Mouse (Mus musculus): ENCODE measurements around the gene Rasgef1c. TPM values are rescaled to one million over a fixed set of nuclear protein-coding genes. Genes with fewer than 3 reads are reported as not detected.

Gene Rasgef1c
- total RNA-seq, 2 experiments from 2014 or later = 0.13 to 0.31 TPM

DNA sequence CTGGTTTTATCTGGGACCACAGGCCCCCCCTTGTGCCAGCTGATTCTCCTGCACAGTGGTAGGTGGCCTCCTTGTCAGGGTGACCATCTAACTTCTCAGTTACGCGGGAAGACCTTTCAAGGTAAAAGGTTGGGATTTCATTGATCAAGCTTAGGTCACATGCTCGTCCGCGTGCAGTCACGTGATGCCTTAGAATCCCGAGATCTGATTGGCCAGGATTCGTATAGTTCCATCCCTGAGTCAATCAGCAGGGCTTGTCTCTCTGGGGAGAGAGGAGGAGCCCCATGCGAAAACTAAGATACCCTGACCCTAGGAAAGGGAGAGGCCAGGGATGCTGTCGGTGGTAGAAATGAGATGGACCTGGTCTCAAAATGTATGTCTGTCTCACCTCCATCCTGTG, 56.4 kb downstream of the Rasgef1c start:
- no peak overlapping the region for H3K27ac ChIP-seq
- intact Hi-C loops (cut with DNase I) = loop anchor here (5.0 kb wide), 1 partner anchor 56 kb away; the partner anchor contains the start of gene Rasgef1c

DNA sequence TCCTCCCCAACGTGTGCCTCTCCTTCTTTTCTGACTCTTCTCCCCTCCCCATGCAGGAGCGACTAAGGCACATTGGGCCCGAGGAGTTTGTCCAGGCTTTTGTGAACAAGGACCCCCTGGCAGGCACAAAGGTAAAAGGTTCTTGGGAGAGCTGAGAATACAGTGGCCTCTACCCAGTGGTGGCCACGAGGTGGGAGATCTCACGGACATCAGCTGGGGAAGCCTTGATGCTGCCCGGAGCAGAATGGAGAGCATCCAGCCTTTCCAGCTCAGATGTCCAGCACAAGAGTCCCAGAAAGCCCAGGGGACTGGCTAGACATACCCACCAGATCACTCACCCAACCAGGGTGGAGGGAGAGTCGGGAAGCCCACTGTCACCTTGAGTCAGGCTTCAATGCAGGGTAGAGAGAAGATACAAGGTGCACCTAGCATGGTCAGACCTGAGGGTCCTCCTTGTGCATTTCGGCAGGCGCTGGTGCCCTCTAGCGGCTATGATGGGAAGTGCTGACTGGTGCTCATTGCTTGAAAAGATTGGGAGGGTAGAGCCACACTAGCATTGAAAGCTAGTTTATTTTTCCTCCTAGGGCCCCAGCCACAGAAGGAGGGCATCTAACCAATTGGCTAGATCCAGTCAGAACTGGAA, 59.6 kb downstream of the Rasgef1c start:
- no peak overlapping the region for H3K27ac ChIP-seq
- peak; percentile 60 for DNase-seq
- intact Hi-C loops (cut with DNase I) = no loop called here
- H3K4me3 ChIP-seq = no peak overlapping the region
- TF ChIP-seq CTCF (IDR thresholded peaks at IDR 0.05) = peak; percentile 89

More for the DNA sequence above, 56.4 kb downstream of the Rasgef1c start:
- no peak for DNase-seq
- no peak overlapping the region for H3K4me3 ChIP-seq
- no peak for TF ChIP-seq CTCF (IDR thresholded peaks at IDR 0.05)

DNA sequence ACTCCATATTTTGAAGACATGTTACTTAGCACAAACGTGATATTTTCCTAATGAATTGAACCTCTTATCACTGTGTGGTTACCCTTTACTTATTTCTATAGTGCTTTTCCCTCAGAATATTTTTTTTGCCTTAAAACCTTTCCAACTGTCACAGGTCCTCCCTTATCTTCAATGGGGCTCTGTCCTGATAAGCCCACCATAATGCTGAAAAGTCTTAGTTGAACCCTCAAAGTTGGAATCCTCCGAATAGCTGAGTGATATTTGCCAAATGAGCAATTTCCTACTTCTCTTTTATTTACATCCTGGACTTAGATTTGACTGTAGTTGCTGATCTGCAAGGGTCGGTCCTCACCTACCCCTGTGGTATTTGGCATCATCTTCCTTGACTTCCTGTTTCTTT, 63.7 kb downstream of the Rasgef1c start:
- Histone ChIP-seq H3K4me3 (no peak overlapping the region), H3K27ac (no peak overlapping the region)
- intact Hi-C loops (cut with DNase I) = no loop called here
- TF ChIP-seq CTCF (IDR thresholded peaks at IDR 0.05) = no peak
- DNase-seq = no peak

DNA sequence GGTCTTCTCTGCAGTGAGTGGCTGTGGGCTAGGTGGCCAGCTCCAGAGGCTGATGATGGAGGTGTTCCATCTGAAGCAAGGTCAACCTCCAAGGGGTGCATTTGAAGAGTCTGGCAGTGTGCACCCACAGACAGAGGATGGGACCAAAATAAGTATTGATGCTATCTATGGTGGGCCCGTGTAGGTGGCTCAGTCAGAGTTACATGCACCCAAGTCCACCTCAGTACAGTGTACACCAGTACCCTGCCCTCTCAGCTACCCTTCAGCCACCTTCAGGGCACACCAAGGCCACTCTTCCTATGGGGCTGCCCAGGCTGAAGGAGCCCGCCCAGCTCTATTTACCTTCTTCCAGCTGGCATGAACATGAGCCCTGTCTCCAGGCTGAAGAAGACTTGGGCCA, 68.1 kb downstream of the Rasgef1c start:
- DNase-seq = no peak
- no peak for TF ChIP-seq CTCF (IDR thresholded peaks at IDR 0.05)
- no peak overlapping the region for H3K27ac ChIP-seq
- intact Hi-C loops (cut with DNase I) = no loop called here
- H3K4me3 ChIP-seq = no peak overlapping the region

DNA sequence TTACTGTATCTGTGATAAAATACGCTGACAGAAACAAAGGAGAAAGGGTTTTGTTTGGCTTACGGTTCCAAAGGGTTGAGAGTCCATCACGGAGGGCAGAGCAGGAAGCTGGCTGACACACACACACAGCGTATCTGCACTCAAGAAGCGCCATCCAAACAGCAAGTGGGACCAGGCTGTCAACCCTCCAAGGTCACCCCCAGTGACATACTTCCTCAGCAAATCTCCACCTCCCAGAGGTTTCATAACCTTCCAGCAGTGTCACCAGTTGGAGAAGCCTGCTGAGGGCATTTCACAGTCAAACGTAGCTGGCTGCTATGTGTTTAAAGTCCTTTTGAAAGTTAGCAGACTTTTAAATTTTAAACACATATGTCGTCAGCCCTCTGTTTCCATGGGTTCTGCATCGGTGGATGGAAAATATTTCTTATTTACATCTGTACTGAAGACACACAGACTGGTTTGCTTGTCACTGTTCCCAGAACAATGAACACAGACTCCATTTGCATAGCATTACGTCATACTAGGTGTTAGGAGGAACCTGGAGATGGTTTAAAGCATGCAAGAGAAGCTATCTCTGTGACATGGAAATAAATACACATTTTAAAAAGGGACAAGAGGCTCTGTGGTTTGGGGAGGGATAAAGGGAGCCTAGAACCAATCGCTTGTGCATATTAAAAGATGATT, 72.2 kb downstream of the Rasgef1c start:
- H3K27ac ChIP-seq = no peak overlapping the region
- H3K4me3 ChIP-seq = no peak overlapping the region
- intact Hi-C loops (cut with DNase I) = no loop called here
- no peak for TF ChIP-seq CTCF (IDR thresholded peaks at IDR 0.05)
- no peak for DNase-seq

DNA sequence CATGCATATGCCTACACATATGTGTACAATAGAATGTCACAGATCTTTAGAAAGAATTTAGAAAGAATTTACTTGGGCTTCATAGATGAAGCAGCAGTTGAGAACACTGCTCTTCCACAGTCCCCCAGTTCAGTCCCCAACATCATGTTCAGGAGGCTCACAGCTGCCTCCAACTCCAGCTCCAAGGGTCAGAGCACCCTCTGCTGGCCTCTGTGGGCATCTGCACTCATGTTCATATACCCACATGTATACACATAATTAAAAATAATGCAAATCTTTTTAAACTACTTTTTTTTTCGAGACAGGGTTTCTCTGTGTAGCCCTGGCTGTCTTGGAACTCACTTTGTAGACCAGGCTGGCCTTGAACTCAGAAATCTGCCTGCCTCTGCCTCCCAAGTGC, 73.0 kb downstream of the Rasgef1c start:
- Histone ChIP-seq H3K4me3 (no peak overlapping the region), H3K27ac (no peak overlapping the region)
- no peak for TF ChIP-seq CTCF (IDR thresholded peaks at IDR 0.05)
- DNase-seq = no peak
- intact Hi-C loops (cut with DNase I) = no loop called here

DNA sequence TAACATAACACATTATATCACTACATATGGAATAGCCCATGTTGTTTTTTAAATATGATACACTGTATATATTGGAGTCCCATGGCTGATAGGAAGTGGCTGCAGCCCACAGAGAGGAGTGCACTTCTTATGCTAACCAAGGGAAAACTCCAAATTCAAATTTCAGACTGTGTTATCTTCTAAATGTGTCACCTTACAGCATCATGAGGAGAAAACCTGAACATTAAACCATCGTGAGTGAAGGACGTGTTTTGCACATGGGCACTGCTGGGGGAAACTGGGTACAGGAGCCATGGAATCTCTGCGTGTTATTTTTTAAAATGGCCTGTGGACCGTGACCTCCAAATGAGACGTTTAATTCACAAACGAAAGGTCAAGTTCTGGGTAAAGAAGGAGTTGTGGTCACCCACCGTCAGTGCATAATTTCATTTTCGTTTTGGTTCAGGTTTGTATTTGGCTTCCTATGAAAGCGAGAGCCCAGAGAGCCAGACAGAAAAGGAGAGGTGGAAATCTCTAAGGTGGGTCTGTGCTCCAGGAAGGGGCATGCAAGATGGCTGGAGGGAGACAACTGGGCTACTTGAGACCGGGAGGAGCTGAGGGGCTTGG, 76.4 kb downstream of the Rasgef1c start:
- Histone ChIP-seq H3K4me3 (no peak overlapping the region), H3K27ac (no peak overlapping the region)
- no peak for TF ChIP-seq CTCF (IDR thresholded peaks at IDR 0.05)
- intact Hi-C loops (cut with DNase I) = no loop called here
- no peak for DNase-seq

DNA sequence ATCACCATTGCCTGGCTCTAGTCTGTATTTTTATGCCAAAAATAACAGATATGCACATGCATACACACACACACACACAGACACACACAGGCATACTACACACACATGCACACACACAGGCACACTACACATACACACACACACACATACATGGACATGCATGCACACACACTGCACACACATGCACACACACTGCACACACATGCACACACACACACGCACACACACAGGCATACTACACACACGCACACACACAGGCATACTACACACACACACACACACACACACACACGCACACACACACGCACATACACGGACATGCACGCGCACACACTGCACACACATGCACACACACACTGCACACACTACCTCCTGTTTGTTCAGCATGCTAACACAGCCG, 77.3 kb downstream of the Rasgef1c start:
- intact Hi-C loops (cut with DNase I) = no loop called here
- TF ChIP-seq CTCF (IDR thresholded peaks at IDR 0.05) = no peak
- H3K27ac ChIP-seq = no peak overlapping the region
- H3K4me3 ChIP-seq = no peak overlapping the region
- DNase-seq = no peak

DNA sequence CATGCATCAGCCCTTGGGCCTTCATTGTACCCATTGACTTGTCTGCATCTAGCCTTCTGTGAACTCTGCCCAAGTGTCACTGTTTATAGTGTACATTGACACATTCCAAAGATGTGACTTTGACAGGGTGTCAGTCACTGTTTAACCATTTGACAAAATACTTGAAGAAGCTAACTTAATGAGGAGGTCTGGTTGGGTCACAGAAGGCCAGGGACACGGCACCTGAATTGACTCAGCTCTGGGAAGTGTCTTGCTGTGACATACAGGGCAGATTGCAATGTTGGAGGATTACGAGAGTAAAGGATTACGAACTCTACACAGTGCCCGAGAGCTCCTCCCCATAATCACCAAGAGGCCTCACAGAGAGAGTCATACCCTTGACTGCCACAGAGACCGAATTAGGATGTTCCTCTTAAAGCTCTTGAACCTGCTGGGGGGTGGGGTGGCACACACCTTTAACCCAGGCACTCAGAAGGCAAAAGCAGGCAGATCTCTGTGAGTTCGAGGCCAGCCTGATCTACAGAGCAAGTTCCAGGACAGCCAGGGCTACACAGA, 79.1 kb downstream of the Rasgef1c start:
- intact Hi-C loops (cut with DNase I) = no loop called here
- Histone ChIP-seq H3K4me3 (no peak overlapping the region), H3K27ac (no peak overlapping the region)
- no peak for TF ChIP-seq CTCF (IDR thresholded peaks at IDR 0.05)
- no peak for DNase-seq

DNA sequence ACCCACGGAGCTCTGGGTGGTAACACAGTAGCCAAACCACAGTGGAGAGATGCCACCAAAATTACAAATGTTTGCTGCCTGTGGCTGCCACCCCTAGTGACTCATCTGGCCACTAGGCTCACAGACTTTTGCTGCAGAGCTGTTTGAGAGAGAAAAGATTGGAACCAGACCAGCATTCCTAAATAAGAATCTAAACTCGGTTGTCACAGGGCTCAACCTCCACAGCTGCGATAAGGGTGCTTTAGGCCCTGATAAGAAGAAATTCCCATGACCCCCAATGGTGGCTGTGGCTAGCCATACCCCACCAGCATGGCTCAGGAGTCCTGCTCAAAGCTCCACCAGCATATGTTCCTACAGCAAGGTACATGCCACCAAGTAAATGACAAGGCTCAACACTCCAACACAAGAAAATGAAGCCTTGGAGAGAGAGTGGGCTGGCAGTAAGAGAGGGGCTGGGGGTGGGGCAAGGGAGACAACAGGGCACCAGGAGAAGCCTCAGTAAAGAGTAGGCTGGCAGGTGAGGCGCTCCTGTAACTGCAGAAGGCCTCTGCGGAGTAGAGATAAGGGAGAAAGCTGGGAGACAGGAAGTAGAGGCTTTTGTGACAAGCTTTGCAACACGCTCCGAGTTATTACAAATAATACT, 79.8 kb downstream of the Rasgef1c start:
- intact Hi-C loops (cut with DNase I) = no loop called here
- TF ChIP-seq CTCF (IDR thresholded peaks at IDR 0.05) = no peak
- Histone ChIP-seq H3K4me3 (no peak overlapping the region), H3K27ac (no peak overlapping the region)
- no peak for DNase-seq

DNA sequence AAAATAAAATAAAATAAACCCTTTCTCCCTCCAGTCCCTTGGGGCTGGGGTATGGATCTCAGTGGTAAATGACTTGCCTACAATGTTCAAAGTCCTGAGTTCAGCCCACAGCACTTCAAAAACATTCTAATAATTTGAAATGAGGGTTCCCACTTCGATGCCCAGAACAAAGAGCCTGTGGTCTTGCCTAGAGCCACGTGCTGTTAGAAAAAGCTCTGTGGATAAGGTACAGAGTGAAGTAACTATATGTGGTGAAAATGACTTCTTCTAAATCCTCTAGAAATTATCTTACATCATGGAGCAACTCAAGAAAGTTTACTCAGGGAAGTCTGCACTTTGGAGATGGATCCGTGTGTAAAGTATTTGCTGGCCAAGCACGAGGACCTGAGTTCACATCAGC, 80.5 kb downstream of the Rasgef1c start:
- intact Hi-C loops (cut with DNase I) = no loop called here
- no peak overlapping the region for H3K4me3 ChIP-seq
- no peak overlapping the region for H3K27ac ChIP-seq
- no peak for DNase-seq
- no peak for TF ChIP-seq CTCF (IDR thresholded peaks at IDR 0.05)

DNA sequence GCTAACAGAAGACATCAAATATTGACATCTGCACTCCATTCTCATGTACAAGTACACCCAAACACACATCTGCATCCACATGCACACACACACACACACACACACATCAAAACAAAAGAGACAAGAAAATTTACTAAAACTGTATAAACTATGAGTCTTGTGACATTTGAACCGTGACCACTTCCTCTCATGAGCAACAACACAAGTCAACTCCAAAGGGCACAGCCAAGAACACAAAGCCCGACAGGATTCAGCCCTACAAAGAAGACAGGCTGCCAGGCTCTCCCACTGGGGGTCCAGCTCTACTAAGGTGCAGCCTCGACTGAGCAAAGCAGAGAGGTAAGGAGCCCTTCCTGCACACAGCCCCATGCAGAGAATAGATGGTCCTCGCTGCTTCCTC, 81.2 kb downstream of the Rasgef1c start:
- TF ChIP-seq CTCF (IDR thresholded peaks at IDR 0.05) = no peak
- intact Hi-C loops (cut with DNase I) = no loop called here
- Histone ChIP-seq H3K4me3 (no peak overlapping the region), H3K27ac (no peak overlapping the region)
- DNase-seq = no peak

All from gastrocnemius, adult 2 months (tissue).